Mouse (Mus musculus) intestine, embryonic 14.5 days (tissue): ENCODE measurements around the gene Gm20696. TPM values are rescaled to one million over a fixed set of nuclear protein-coding genes. Genes with fewer than 3 reads are reported as not detected.

Experiments
- ATAC-seq: fragments of 200-750 bp; cut with Nextera tagmentation; replicated peaks from 2 replicates; pipeline ENCODE4 v1.8.0; 2017; ENCODE audit warnings: low read depth, moderate number of reproducible peaks, moderate TSS enrichment, moderate library complexity; ENCODE audit not compliant: low FRiP score, low TSS enrichment
- DNase-seq: peaks from one replicate; pipeline ENCODE4 v3.0.0-alpha.2; 2018; ENCODE audit warnings: low spot score
- H3K27ac ChIP-seq: fragments of 300-500 bp; sonication (generic); 2 replicates; pipeline ENCODE4 v1.5.1; 2014; ENCODE audit warnings: low read depth, mild to moderate bottlenecking, control low read depth
- H3K27me3 ChIP-seq: fragments of 300-500 bp; sonication (generic); replicated peaks from 2 replicates; pipeline ENCODE4 v1.6.1; 2014; ENCODE audit warnings: low read length, control low read depth; ENCODE audit not compliant: control insufficient read depth, insufficient read depth
- H3K36me3 ChIP-seq: fragments of 300-500 bp; sonication (generic); 2 replicates; pipeline ENCODE4 v1.6.1; 2014; ENCODE audit warnings: low read length, control low read depth; ENCODE audit not compliant: control insufficient read depth, insufficient read depth
- H3K4me1 ChIP-seq: fragments of 300-500 bp; sonication (generic); replicated peaks from 2 replicates; pipeline ENCODE4 v1.6.1; 2014; ENCODE audit warnings: low read length, control low read depth, mixed read lengths; ENCODE audit not compliant: control insufficient read depth, insufficient read depth
- H3K4me2 ChIP-seq: fragments of 300-500 bp; sonication (generic); 2 replicates; pipeline ENCODE4 v1.6.1; 2014; ENCODE audit warnings: low read length
- H3K4me3 ChIP-seq: fragments of 300-500 bp; sonication (generic); 2 replicates; pipeline ENCODE4 v1.5.1; 2014; ENCODE audit warnings: low read depth, low read length, control low read depth, mixed read lengths
- H3K9ac ChIP-seq: fragments of 300-500 bp; sonication (generic); 2 replicates; pipeline ENCODE4 v1.6.1; 2014; ENCODE audit warnings: mild to moderate bottlenecking, low read length
- H3K9me3 ChIP-seq: fragments of 300-500 bp; sonication (generic); 2 replicates; pipeline ENCODE4 v1.6.1; 2016; ENCODE audit warnings: low read length, control low read depth; ENCODE audit not compliant: control insufficient read depth
- WGBS: fragments of 180-500 bp; shearing (Covaris S2); extraction: QIAGEN DNeasy Blood & Tissue Kit; methylation state at CpG from one replicate; pipeline ENCODE4 v1.1.7; 2014; 5-methylcytosine and 5-hydroxymethylcytosine counted together
- polyA plus RNA-seq: library from polyadenylated mRNA; unstranded; fragments of >200 nt; fragmentation: Nextera tagmentation; extraction: Ambion mirVana; gene quantifications from 2 replicates; pipeline ENCODE4 v1.2.1, GENCODE M21; 2014

The Gm20696 gene
- polyA plus RNA-seq, 1 experiment from 2014 or later = 6.9 TPM

- no peak for DNase-seq
- Histone ChIP-seq H3K36me3 (no peaks in the 10 kb centered on the region), H3K4me3 (no peak overlapping the region), H3K4me1 (peaks cover 54% of the 10 kb centered on the region), H3K9ac (no peak overlapping the region), H3K27ac (no peak overlapping the region), H3K9me3 (no peaks in the 10 kb centered on the region), H3K4me2 (no peak overlapping the region), H3K27me3 (no peaks in the 10 kb centered on the region)
- WGBS = 64% methylated on average over 20 of the region's 20 CpGs
- no peak for ATAC-seq
Measured at GRCm38 (mm10) chr6:99268171-99269061, 398.2 kb downstream of the Gm20696 start.

GRCm38 (mm10) chr6:99265945-99266656 is 400.5 kb downstream of the Gm20696 start:
- ATAC-seq (peak; percentile 37; the same call in 1 of the 2 replicates), DNase-seq (peak; percentile 72)
- no peaks in the 10 kb centered on the region for H3K36me3 ChIP-seq
- H3K27ac ChIP-seq = peak overlapping the region; percentile 76
- WGBS = 29% methylated on average over 13 of the region's 13 CpGs
- no peaks in the 10 kb centered on the region for H3K9me3 ChIP-seq
- peaks cover 72% of the 10 kb centered on the region for H3K4me1 ChIP-seq
- peak overlapping the region; percentile 37 for H3K4me2 ChIP-seq
- no peaks in the 10 kb centered on the region for H3K27me3 ChIP-seq
- H3K4me3 ChIP-seq = peak overlapping the region; percentile 13; the same call in 1 of the 2 replicates
- 0 out of 2 replicates have a peak overlapping the region, but pooled peaks have one; percentile 1 for H3K9ac ChIP-seq

GRCm38 (mm10) chr6:99265173-99265572 is 401.4 kb downstream of the Gm20696 start:
- peak overlapping the region; percentile 76; the same call in 1 of the 2 replicates for H3K27ac ChIP-seq

GRCm38 (mm10) chr6:99264192-99265093 is 402.2 kb downstream of the Gm20696 start:
- Histone ChIP-seq H3K9ac (no peak overlapping the region), H3K27me3 (no peaks in the 10 kb centered on the region), H3K4me2 (peak overlapping the region; percentile 25), H3K4me3 (no peak overlapping the region), H3K36me3 (no peaks in the 10 kb centered on the region), H3K9me3 (no peaks in the 10 kb centered on the region), H3K27ac (peak overlapping the region; percentile 5; the same call in 1 of the 2 replicates), H3K4me1 (peaks cover 67% of the 10 kb centered on the region)
- ATAC-seq (no peak), DNase-seq (no peak)
- WGBS = 22% methylated on average over 13 of the region's 13 CpGs

More at GRCm38 (mm10) chr6:99265173-99265572, 401.4 kb downstream of the Gm20696 start:
- WGBS = 25% methylated on average over 4 of the region's 4 CpGs
- Histone ChIP-seq H3K9ac (no peak overlapping the region), H3K36me3 (no peaks in the 10 kb centered on the region), H3K4me3 (no peak overlapping the region), H3K4me1 (peaks cover 74% of the 10 kb centered on the region), H3K27me3 (no peaks in the 10 kb centered on the region), H3K9me3 (no peaks in the 10 kb centered on the region), H3K4me2 (peak overlapping the region; percentile 37)
- ATAC-seq (no peak), DNase-seq (no peak)

GRCm38 (mm10) chr6:99263886-99264185 is 402.8 kb downstream of the Gm20696 start:
- DNase-seq (no peak), ATAC-seq (no peak)
- Histone ChIP-seq H3K9ac (no peak overlapping the region), H3K4me3 (no peak overlapping the region), H3K27me3 (no peaks in the 10 kb centered on the region), H3K4me2 (peak overlapping the region; percentile 25; the same call in 1 of the 2 replicates), H3K9me3 (no peaks in the 10 kb centered on the region), H3K4me1 (peaks cover 64% of the 10 kb centered on the region), H3K36me3 (no peaks in the 10 kb centered on the region), H3K27ac (peak overlapping the region; percentile 5; the same call in 1 of the 2 replicates)
- 27% methylated on average over 2 of the region's 2 CpGs for WGBS

DNA sequence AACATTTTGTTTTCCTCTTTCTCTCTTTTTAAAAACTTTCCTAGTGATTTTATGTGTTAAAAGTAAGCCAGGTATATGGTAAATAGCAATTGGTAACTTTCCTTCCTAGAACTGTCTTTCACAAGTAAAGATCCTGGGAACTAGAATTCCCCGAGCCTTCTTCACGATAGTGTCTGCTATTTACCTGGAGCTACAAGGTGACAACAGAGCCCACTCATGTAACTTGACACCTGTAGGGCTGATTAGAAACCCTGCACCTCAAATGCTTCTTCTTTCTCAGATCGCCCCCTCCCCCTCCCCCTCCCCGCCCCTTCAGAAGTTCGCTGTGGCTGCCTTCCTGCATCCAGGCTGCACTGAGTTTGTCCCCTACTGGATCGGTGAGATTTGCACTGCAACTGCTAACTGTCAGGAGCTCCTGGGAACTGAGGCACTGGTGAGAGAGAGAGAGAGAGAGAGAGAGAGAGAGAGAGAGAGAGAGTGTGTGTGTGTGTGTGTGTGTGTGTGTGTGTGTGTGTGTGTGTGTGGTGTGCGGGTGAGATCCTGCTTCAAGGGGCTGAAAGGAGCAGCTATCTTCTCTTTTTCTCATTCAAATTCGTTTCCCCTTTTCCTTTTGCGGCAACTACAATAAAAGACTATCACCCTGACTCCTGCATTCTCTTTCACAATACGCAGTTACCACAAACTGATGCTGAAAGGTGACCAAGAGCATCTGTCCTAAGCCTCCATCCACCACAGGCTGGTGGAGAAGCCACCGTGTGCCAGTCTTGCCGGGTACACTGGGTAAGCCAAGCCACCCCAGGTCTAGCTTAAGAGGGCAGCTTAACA is 403.3 kb downstream of the Gm20696 start:
- H3K4me3 ChIP-seq = no peak overlapping the region
- H3K4me1 ChIP-seq = peaks cover 61% of the 10 kb centered on the region
- H3K27ac ChIP-seq = no peak overlapping the region

GRCm38 (mm10) chr6:99261737-99262130 is 404.9 kb downstream of the Gm20696 start:
- no peak overlapping the region for H3K27ac ChIP-seq

More for the DNA sequence above, 403.3 kb downstream of the Gm20696 start:
- H3K9ac ChIP-seq = no peak overlapping the region
- DNase-seq = no peak
- WGBS = 24% methylated on average over 12 of the region's 12 CpGs
- ATAC-seq = no peak
- H3K9me3 ChIP-seq = no peaks in the 10 kb centered on the region
- 0 out of 2 replicates have a peak overlapping the region, but pooled peaks have one; percentile 25 for H3K4me2 ChIP-seq
- no peaks in the 10 kb centered on the region for H3K27me3 ChIP-seq
- H3K36me3 ChIP-seq = no peaks in the 10 kb centered on the region

More at GRCm38 (mm10) chr6:99261737-99262130, 404.9 kb downstream of the Gm20696 start:
- H3K4me3 ChIP-seq = no peak overlapping the region
- ATAC-seq (no peak; the same call in 1 of the 2 replicates), DNase-seq (no peak)
- H3K9ac ChIP-seq = no peak overlapping the region
- H3K4me2 ChIP-seq = no peak overlapping the region
- H3K27me3 ChIP-seq = no peaks in the 10 kb centered on the region
- H3K9me3 ChIP-seq = no peaks in the 10 kb centered on the region
- H3K36me3 ChIP-seq = no peaks in the 10 kb centered on the region
- peaks cover 54% of the 10 kb centered on the region for H3K4me1 ChIP-seq
- WGBS = 30% methylated on average over 4 of the region's 4 CpGs
